Mouse (Mus musculus) heart, embryonic 14.5 days (tissue): ENCODE measurements at regions not wholly inside any gene's neighbourhood (a gene's known extent, or its start where the extent isn't known, plus 50 kb on each side); places are given as distances from the start of the nearest gene placed in this dataset.

Experiments
- ATAC-seq: fragments of 200-750 bp; cut with Nextera tagmentation; 2 replicates; pipeline ENCODE4 v1.8.0; 2017; ENCODE audit warnings: low read depth, moderate TSS enrichment; ENCODE audit not compliant: insufficient number of reproducible peaks, insufficient read depth, low FRiP score
- H3K27ac ChIP-seq, 2 experiments: fragments of 200-500 bp in 1 of 2; fragments of 300-500 bp in 1 of 2; sonication (generic) in 1 of 2; replicated peaks in 1 of 2; 2 replicates each; pipeline ENCODE4 v1.5.1; 2012 to 2014; ENCODE audit warnings: low read depth in 2 of 2, low read length in 2 of 2, control low read depth in 1 of 2, mild to moderate bottlenecking in 1 of 2, mixed read lengths in 1 of 2; ENCODE audit not compliant: control insufficient read depth in 1 of 2, insufficient read depth in 1 of 2
- H3K27me3 ChIP-seq: fragments of 300-500 bp; sonication (generic); 2 replicates; pipeline ENCODE4 v1.6.1; 2014; ENCODE audit warnings: mild to moderate bottlenecking, low read length, control low read depth; ENCODE audit not compliant: control insufficient read depth, insufficient read depth
- H3K36me3 ChIP-seq: fragments of 300-500 bp; sonication (generic); 2 replicates; pipeline ENCODE4 v1.6.1; 2014; ENCODE audit warnings: mild to moderate bottlenecking, control low read depth, low read length, mixed read lengths; ENCODE audit not compliant: control insufficient read depth, insufficient read depth
- H3K4me1 ChIP-seq, 2 experiments: fragments of 200-500 bp in 1 of 2; fragments of 300-500 bp in 1 of 2; sonication (generic) in 1 of 2; 2 replicates each; pipeline ENCODE4 v1.6.1; 2012 to 2014; ENCODE audit warnings: low read length in 2 of 2, control low read depth in 1 of 2, mixed read lengths in 1 of 2; ENCODE audit not compliant: control insufficient read depth in 2 of 2, insufficient read depth in 2 of 2
- H3K4me2 ChIP-seq: fragments of 300-500 bp; sonication (generic); 2 replicates; pipeline ENCODE4 v1.6.1; 2014; ENCODE audit warnings: mild to moderate bottlenecking, low read length
- H3K4me3 ChIP-seq, 2 experiments: fragments of 200-500 bp in 1 of 2; fragments of 300-500 bp in 1 of 2; sonication (generic) in 1 of 2; 2 replicates each; pipeline ENCODE4 v1.5.1; 2012 to 2014; ENCODE audit warnings: low read length in 2 of 2, mild to moderate bottlenecking in 2 of 2, control low read depth in 1 of 2, low read depth in 1 of 2, moderate library complexity in 1 of 2; ENCODE audit not compliant: control insufficient read depth in 1 of 2, insufficient read depth in 1 of 2
- H3K9ac ChIP-seq: fragments of 300-500 bp; sonication (generic); 2 replicates; pipeline ENCODE4 v1.6.1; 2014; ENCODE audit warnings: mild to moderate bottlenecking, low read length
- H3K9me3 ChIP-seq: fragments of 300-500 bp; sonication (generic); 2 replicates; pipeline ENCODE4 v1.6.1; 2016; ENCODE audit warnings: low read length, control low read depth; ENCODE audit not compliant: control insufficient read depth
- WGBS: fragments of 180-500 bp; shearing (Covaris S2); extraction: QIAGEN DNeasy Blood & Tissue Kit; methylation state at CpG from one replicate; pipeline ENCODE4 v1.1.7; 2014; 5-methylcytosine and 5-hydroxymethylcytosine counted together

DNA sequence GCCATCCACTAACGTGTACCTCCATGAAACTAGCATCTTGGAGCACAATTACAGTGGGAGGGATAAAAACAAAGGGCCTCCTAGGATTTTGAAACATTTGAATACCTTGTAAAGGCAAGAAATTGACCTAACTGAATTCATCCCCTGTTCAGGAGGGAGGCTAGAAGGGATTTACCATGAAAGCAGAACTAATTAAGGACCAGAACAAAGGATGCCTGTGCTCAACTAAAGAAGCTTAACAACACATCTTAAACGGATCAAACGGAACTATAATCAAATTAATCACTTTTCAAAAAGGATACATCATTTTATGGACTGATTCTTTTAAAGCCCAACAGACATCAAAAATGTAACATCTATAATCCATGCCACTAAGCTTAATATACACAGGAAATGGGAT lies 590.9 kb upstream of the Robo1 start:
- no peak for ATAC-seq
- Histone ChIP-seq H3K27me3 (no peaks in the 10 kb centered on the region), H3K9me3 (no peaks in the 10 kb centered on the region), H3K4me2 (no peak overlapping the region), H3K4me3 (no peak overlapping the region), H3K4me1 (no peaks in the 10 kb centered on the region), H3K27ac (no peak overlapping the region), H3K36me3 (no peaks in the 10 kb centered on the region), H3K9ac (no peak overlapping the region)
- WGBS = 66% methylated on average over 3 of the region's 3 CpGs

DNA sequence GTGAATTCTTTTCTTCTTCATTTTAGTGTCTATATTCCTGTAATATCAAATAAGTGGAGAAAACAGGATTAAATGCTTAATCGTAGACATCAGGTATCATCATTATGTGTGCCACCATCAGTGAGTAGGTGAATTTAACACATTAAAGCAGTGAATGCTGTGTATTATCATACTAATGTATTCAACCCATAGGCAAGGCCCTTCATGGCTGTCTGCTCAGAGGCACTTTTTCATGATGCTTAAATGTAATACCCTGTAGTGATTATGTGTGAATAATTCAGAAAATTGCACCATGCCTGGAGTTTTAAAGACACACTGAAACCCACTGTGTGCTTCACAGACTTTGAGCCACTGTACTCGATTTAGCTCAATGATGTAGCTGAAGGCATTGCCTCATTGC lies 583.2 kb upstream of the Robo1 start:
- Histone ChIP-seq H3K9ac (no peak overlapping the region), H3K36me3 (no peaks in the 10 kb centered on the region), H3K4me2 (no peak overlapping the region), H3K27me3 (no peaks in the 10 kb centered on the region), H3K4me3 (no peak overlapping the region), H3K4me1 (no peaks in the 10 kb centered on the region), H3K9me3 (no peaks in the 10 kb centered on the region), H3K27ac (no peak overlapping the region)
- ATAC-seq = no peak
- 79% methylated on average over 2 of the region's 2 CpGs for WGBS

DNA sequence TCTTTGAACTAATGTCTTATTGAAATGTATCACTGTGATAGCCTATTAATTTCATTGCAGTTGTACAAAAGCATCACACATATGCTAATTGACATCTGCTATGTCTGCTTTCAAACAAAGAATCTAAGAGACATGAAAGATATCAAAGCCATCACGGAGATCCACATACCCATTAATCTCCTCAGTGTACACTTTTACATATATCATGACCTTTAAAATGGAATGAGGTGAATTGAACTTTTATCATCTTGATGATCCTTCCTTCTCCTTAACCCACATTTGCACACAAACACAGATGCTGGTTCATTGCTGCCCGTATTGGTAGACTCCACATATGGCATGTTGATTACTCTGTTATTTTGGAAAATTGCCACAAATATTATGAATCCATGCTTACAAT lies 570.2 kb upstream of the Robo1 start:
- no peaks in the 10 kb centered on the region for H3K36me3 ChIP-seq
- H3K27me3 ChIP-seq = no peaks in the 10 kb centered on the region
- H3K4me1 ChIP-seq = no peaks in the 10 kb centered on the region
- no peak overlapping the region for H3K9ac ChIP-seq
- H3K9me3 ChIP-seq = no peaks in the 10 kb centered on the region
- no peak for ATAC-seq
- H3K4me2 ChIP-seq = no peak overlapping the region
- H3K27ac ChIP-seq = no peak overlapping the region
- WGBS = 91% methylated on average over 2 of the region's 2 CpGs
- H3K4me3 ChIP-seq = no peak overlapping the region

DNA sequence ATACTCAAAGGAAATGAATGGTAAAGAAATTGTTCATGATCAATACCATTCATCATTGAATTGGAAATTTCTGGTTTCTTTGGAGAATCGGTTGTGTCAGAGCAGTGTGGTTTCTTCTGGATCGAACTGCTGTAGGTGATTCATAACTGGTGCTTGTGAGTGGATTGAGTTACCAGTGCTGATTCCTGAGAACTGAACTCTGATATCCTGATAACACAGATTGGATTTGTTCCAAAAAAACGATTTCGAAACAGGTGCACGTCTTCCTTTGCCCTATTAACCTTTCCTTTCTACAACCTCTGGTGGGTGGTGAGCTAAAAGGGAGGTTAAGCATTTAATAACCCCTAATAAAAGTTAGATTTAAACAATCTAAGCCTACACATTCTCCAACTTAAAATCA lies 569.0 kb upstream of the Robo1 start:
- 79% methylated on average over 5 of the region's 5 CpGs for WGBS
- ATAC-seq = no peak

DNA sequence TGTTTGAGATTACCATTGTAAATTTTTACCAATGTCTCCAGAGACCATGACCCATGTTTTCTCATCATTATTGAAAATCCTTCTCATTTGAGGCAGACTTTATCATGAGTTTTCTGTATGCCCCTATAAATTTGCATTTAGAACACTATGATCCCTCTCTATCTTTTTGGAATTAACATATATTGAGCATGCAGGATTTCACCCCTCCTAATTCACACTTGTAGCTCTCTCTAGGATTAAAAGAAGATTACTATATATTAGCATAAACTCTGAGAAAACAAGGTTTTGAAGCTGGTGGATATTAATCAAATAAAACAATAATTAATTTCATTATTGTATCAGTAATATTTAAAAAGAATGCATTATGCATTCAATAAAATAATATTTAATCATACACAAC lies 527.2 kb upstream of the Robo1 start:
- Histone ChIP-seq H3K27me3 (no peaks in the 10 kb centered on the region), H3K36me3 (no peaks in the 10 kb centered on the region)

More for the DNA sequence above, 569.0 kb upstream of the Robo1 start:
- Histone ChIP-seq H3K4me3 (no peak overlapping the region), H3K9me3 (no peaks in the 10 kb centered on the region), H3K27ac (no peak overlapping the region), H3K4me1 (no peaks in the 10 kb centered on the region), H3K27me3 (no peaks in the 10 kb centered on the region), H3K36me3 (no peaks in the 10 kb centered on the region), H3K4me2 (no peak overlapping the region), H3K9ac (no peak overlapping the region)

DNA sequence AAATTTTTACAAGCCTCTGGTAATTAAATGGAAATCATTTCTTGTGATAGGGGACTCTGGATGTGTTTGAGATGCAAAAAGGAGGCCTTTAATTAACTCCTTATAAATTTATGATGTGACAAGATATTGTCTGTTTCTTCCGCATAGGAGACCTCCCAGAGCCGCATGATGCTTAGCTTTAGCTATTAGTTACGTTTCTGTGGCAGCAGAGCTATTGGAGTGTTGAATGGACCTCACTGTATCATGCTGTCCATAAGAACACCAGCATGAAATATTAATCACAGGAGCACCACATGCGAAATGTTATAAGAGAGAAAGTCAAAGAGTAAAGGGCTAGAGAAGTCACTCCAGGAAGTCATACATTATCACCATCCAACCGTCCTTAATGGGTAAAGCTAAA lies 495.3 kb upstream of the Robo1 start:
- Histone ChIP-seq H3K4me1 (no peaks in the 10 kb centered on the region), H3K9ac (no peak overlapping the region), H3K4me2 (no peak overlapping the region), H3K27ac (no peak overlapping the region), H3K9me3 (no peaks in the 10 kb centered on the region), H3K27me3 (no peaks in the 10 kb centered on the region), H3K36me3 (no peaks in the 10 kb centered on the region), H3K4me3 (no peak overlapping the region)
- no peak for ATAC-seq
- 86% methylated on average over 5 of the region's 5 CpGs for WGBS

More for the DNA sequence above, 527.2 kb upstream of the Robo1 start:
- ATAC-seq = no peak
- no peaks in the 10 kb centered on the region for H3K4me1 ChIP-seq
- no peaks in the 10 kb centered on the region for H3K9me3 ChIP-seq
- H3K4me2 ChIP-seq = no peak overlapping the region
- no peak overlapping the region for H3K9ac ChIP-seq
- H3K4me3 ChIP-seq = no peak overlapping the region
- H3K27ac ChIP-seq = no peak overlapping the region

DNA sequence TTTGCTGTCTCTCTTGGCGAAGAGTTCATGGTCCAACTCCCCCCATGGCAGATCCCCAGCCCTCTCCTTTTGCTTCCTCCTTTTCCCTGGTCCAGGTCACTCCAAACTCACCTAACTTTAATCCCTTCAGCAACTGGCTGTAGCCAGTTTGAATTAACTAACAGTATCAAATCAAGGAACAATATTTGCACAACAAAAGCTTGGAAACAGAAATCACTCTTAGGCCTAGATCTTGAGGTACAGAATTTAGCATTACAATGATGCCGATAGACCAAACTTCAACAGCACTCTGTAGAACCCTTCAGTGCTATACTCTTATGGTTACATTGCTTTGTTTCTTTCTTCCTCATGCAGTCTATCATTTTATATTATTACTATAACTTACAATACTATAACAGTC lies 472.8 kb upstream of the Robo1 start:
- 73% methylated on average over 2 of the region's 2 CpGs for WGBS
- H3K4me1 ChIP-seq = no peaks in the 10 kb centered on the region
- H3K36me3 ChIP-seq = no peaks in the 10 kb centered on the region
- no peak for ATAC-seq
- H3K9ac ChIP-seq = no peak overlapping the region
- H3K4me2 ChIP-seq = no peak overlapping the region
- H3K9me3 ChIP-seq = no peaks in the 10 kb centered on the region
- H3K4me3 ChIP-seq = no peak overlapping the region
- H3K27me3 ChIP-seq = no peaks in the 10 kb centered on the region
- H3K27ac ChIP-seq = no peak overlapping the region

DNA sequence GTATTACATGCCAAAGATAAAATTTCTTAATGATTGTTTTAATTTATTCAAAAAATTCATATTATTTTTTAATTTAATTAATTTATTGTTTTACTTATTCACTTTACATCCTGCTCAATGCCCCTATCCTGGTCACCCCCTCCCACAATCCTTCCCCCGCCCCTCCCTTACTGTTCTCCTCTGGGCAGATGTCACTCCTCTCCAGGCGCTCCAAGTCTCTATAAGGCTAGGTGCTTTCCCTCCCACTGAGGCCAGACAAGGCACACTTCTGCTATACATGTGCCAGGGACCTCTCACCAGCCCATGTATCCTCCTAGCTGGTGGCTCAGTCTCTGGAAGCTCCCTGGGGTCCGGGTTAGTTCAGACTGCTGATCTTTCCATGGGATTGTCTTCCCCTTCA lies 458.0 kb upstream of the Robo1 start:
- Histone ChIP-seq H3K4me1 (no peaks in the 10 kb centered on the region), H3K27me3 (no peaks in the 10 kb centered on the region), H3K4me3 (no peak overlapping the region), H3K9me3 (no peaks in the 10 kb centered on the region), H3K36me3 (no peaks in the 10 kb centered on the region), H3K27ac (no peak overlapping the region), H3K4me2 (no peak overlapping the region), H3K9ac (no peak overlapping the region)
- 70% methylated on average over 3 of the region's 3 CpGs for WGBS
- no peak for ATAC-seq
